Mouse (Mus musculus) ES-E14 (cell line): Measurements from ENCODE around the gene Odf3l1.

ENCODE experiments used
- ZC3H11A ChIP-seq: IDR thresholded peaks from 2 replicates; pipeline ENCODE4 v1.6.1; 2012; ENCODE audit warnings: low read depth, mild to moderate bottlenecking, inconsistent platforms, low read length, borderline replicate concordance
- ZNF384 ChIP-seq: IDR thresholded peaks from 2 replicates; pipeline ENCODE4 v1.6.1; 2012; ENCODE audit warnings: low read depth, low read length, inconsistent platforms

GRCm38 (mm10) chr9:56881539-56882082 is 17.1 kb upstream of the Odf3l1 start:
- no peak for TF ChIP-seq ZC3H11A
- no peak for TF ChIP-seq ZNF384
